In genomic region chr13:54824111-54824931, GRCm38 (mm10) we compare ENCODE assay signal across 9 mouse cellular contexts. TPM values are rescaled to one million over a fixed set of nuclear protein-coding genes. Genes with fewer than 3 reads are reported as not detected.
DNase-seq lines count a peak whose midpoint lies in the region; ATAC-seq lines count a peak whose summit lies in the region.
"Had no signal": no experiment of that assay in that cellular context is flagged by ENCODE, and none has a peak within 500 bp of the region (broad histone marks: within the 10 kb centered on the region; RNA-seq: fewer than 3 reads in every experiment).

No protein-coding gene starts in this region.

- peak; percentile 21 for DNase-seq in kidney, postnatal 14 days
- peak; percentile 76 for DNase-seq in retina, postnatal 1 day
- DNase-seq in spleen, adult 18-20 months: no peak

- no peaks in the 10 kb centered on the region for H3K36me3 ChIP-seq in megakaryocyte, embryonic 14.5 days (replicated peaks; ENCODE audit: low read length)
- no peaks in the 10 kb centered on the region for H3K36me3 ChIP-seq in embryonic facial prominence, embryonic 13.5 days
- H3K36me3 ChIP-seq in heart, embryonic 16.5 days (ENCODE audit: control insufficient read depth, insufficient read depth): no peaks in the 10 kb centered on the region

- peaks cover 40% of the 10 kb centered on the region for H3K27me3 ChIP-seq in megakaryocyte, embryonic 14.5 days (replicated peaks)
- H3K27me3 ChIP-seq in embryonic facial prominence, embryonic 13.5 days: peaks cover 12% of the 10 kb centered on the region; the same call in 1 of the 2 replicates
- no peaks in the 10 kb centered on the region; the same call in 1 of the 2 replicates for H3K27me3 ChIP-seq in heart, embryonic 16.5 days (ENCODE audit: control insufficient read depth, insufficient read depth, low read length)

- peaks cover 16% of the 10 kb centered on the region for H3K4me1 ChIP-seq in megakaryocyte, embryonic 14.5 days
- H3K4me1 ChIP-seq in embryonic facial prominence, embryonic 13.5 days: peaks cover 11% of the 10 kb centered on the region
- H3K4me1 ChIP-seq in heart, embryonic 16.5 days (ENCODE audit: control insufficient read depth, insufficient read depth, low read length): 0 out of 2 replicates have a peak, but pooled peaks cover 2% of the 10 kb centered on the region

- H3K9ac ChIP-seq in embryonic facial prominence, embryonic 13.5 days: no peak overlapping the region
- no peak overlapping the region for H3K9ac ChIP-seq in heart, embryonic 16.5 days (ENCODE audit: low read length)

- H3K4me2 ChIP-seq in embryonic facial prominence, embryonic 13.5 days: peak overlapping the region; percentile 49
- H3K4me2 ChIP-seq in heart, embryonic 16.5 days (ENCODE audit: low read depth, low read length): peak overlapping the region; percentile 51

- 14% methylated on average over 25 of the region's 25 CpGs for WGBS in embryonic facial prominence, embryonic 13.5 days
- 18% methylated on average over 25 of the region's 25 CpGs for WGBS in heart, embryonic 16.5 days

- H3K9me3 ChIP-seq in megakaryocyte, embryonic 14.5 days: no peaks in the 10 kb centered on the region
- H3K9me3 ChIP-seq in embryonic facial prominence, embryonic 13.5 days: no peaks in the 10 kb centered on the region
- H3K9me3 ChIP-seq in heart, embryonic 16.5 days (replicated peaks; ENCODE audit: control insufficient read depth, low read length): no peaks in the 10 kb centered on the region

- no peak for ATAC-seq in megakaryocyte, adult 5-6 weeks (ENCODE audit: poor library complexity, severe bottlenecking)
- ATAC-seq in embryonic facial prominence, embryonic 13.5 days (ENCODE audit: insufficient number of reproducible peaks, insufficient read depth, low FRiP score, low TSS enrichment, low read depth): no peak
- ATAC-seq in heart, embryonic 16.5 days (replicated peaks; ENCODE audit: extremely low read depth, insufficient read depth, low FRiP score): no peak
- no peak for ATAC-seq in frontal cortex, adult (ENCODE audit: low TSS enrichment)

- no peak overlapping the region for H3K27ac ChIP-seq in embryonic facial prominence, embryonic 13.5 days
- no peak overlapping the region for H3K27ac ChIP-seq in heart, embryonic 16.5 days (ENCODE audit: low read length)
- H3K27ac ChIP-seq: macrophage had no signal

- H3K4me3 ChIP-seq in megakaryocyte, embryonic 14.5 days (replicated peaks): peak overlapping the region; percentile 18
- peak overlapping the region; percentile 23 for H3K4me3 ChIP-seq in embryonic facial prominence, embryonic 13.5 days
- H3K4me3 ChIP-seq in heart, embryonic 16.5 days (ENCODE audit: low read length): 0 out of 2 replicates have a peak overlapping the region, but pooled peaks have one; percentile 3

RNA-seq across cellular contexts. Expression of gene Tspan17, which starts 35.1 kb away (rescaled TPM):
- polyA plus RNA-seq in megakaryocyte, embryonic 14.5 days (2012; ENCODE audit: insufficient read depth, low replicate concordance): 4.5 and 8.0 TPM in 2 replicates
- total RNA-seq in megakaryocyte, adult 5-6 weeks (2015): 6.7 and 14.2 TPM in 2 replicates
- 9.6 and 10.1 TPM in 2 replicates for total RNA-seq in megakaryocyte, adult 5-6 weeks (2017)
- polyA plus RNA-seq in embryonic facial prominence, embryonic 13.5 days (2015; fragmentation: Nextera tagmentation; extraction: Ambion mirVana): 7.5 and 7.6 TPM in 2 replicates
- polyA plus RNA-seq in heart, embryonic 16.5 days (2015; fragmentation: Nextera tagmentation; extraction: Ambion mirVana): 5.2 and 5.7 TPM in 2 replicates

RNA-seq across cellular contexts. Expression of gene Eif4e1b, which starts 40.5 kb away (rescaled TPM):
- polyA plus RNA-seq in megakaryocyte, embryonic 14.5 days (2012; ENCODE audit: insufficient read depth, low replicate concordance): not detected in 2 replicates
- total RNA-seq in megakaryocyte, adult 5-6 weeks (2015): not detected in 2 replicates
- not detected in 2 replicates for total RNA-seq in megakaryocyte, adult 5-6 weeks (2017)
- polyA plus RNA-seq in embryonic facial prominence, embryonic 13.5 days (2015; fragmentation: Nextera tagmentation; extraction: Ambion mirVana): not detected in 2 replicates
- polyA plus RNA-seq in heart, embryonic 16.5 days (2015; fragmentation: Nextera tagmentation; extraction: Ambion mirVana): not detected in 2 replicates
- polyA plus RNA-seq: macrophage had no signal

RNA-seq across cellular contexts. Expression of gene Sncb, which starts 57.9 kb away (rescaled TPM):
- 0.62 TPM in 1 of 2 replicates, not detected in the other for polyA plus RNA-seq in megakaryocyte, embryonic 14.5 days (2012; ENCODE audit: insufficient read depth, low replicate concordance)
- not detected in 2 replicates for total RNA-seq in megakaryocyte, adult 5-6 weeks (2015)
- not detected in 2 replicates for total RNA-seq in megakaryocyte, adult 5-6 weeks (2017)
- polyA plus RNA-seq in embryonic facial prominence, embryonic 13.5 days (2015; fragmentation: Nextera tagmentation; extraction: Ambion mirVana): 0.20 TPM in 1 of 2 replicates, not detected in the other
- not detected in 2 replicates for polyA plus RNA-seq in heart, embryonic 16.5 days (2015; fragmentation: Nextera tagmentation; extraction: Ambion mirVana)
- polyA plus RNA-seq: macrophage had no signal

Comparison
In these comparisons a context has a peak if more than half of its experiments do, and no peak if none do; other contexts are left out.
1. DNase-seq: peak in kidney, postnatal 14 days (single experiment) and retina, postnatal 1 day (single experiment); none in spleen, adult 18-20 months (0 of 2).
2. Peak in every context shown above with its lines, with median percentiles within 50 percentile points of each other: H3K4me3 ChIP-seq.